Mouse (Mus musculus) MEL (cell line): Measurements from ENCODE around the gene Alyref2.

ENCODE experiments used
- CTCF ChIP-seq, 3 experiments: IDR thresholded peaks in 2 of 3; conservative IDR thresholded peaks in 1 of 3; 2 replicates each; pipeline ENCODE4 v1.5.1; 2011 to 2012; ENCODE audit warnings: low read length in 3 of 3, low read depth in 2 of 3, mild to moderate bottlenecking in 2 of 3, improper control_type of control experiment in 1 of 3, inconsistent platforms in 1 of 3, mixed read lengths in 1 of 3, moderate library complexity in 1 of 3; ENCODE audit not compliant: control insufficient read depth in 1 of 3, insufficient read depth in 1 of 3, poor library complexity in 1 of 3, severe bottlenecking in 1 of 3
- HCFC1 ChIP-seq: IDR thresholded peaks from 2 replicates; pipeline ENCODE4 v1.6.1; 2012; ENCODE audit warnings: low read depth, mild to moderate bottlenecking, inconsistent platforms, low read length, improper control_type of control experiment, moderate library complexity
- JUND ChIP-seq: IDR thresholded peaks from 2 replicates; pipeline ENCODE4 v1.6.1; 2011; ENCODE audit warnings: low read depth, mild to moderate bottlenecking, improper control_type of control experiment, low read length
- POLR2A ChIP-seq, 2 experiments: IDR thresholded peaks; 2 replicates each; pipeline ENCODE4 v1.6.1; 2011 to 2012; ENCODE audit warnings: low read length in 2 of 2, mild to moderate bottlenecking in 2 of 2, control low read depth in 1 of 2, improper control_type of control experiment in 1 of 2, low read depth in 1 of 2, moderate library complexity in 1 of 2; ENCODE audit not compliant: control insufficient read depth in 1 of 2, insufficient read depth in 1 of 2, poor library complexity in 1 of 2

GRCm38 (mm10) chr1:171473920-171474640 is 29.2 kb upstream of the Alyref2 start:
- no peak for TF ChIP-seq CTCF (IDR thresholded peaks at IDR 0.05 in 2 of 3, conservative IDR thresholded peaks at IDR 0.05 in 1 of 3; ENCODE audit: control insufficient read depth in 1 of 3, insufficient read depth in 1 of 3, low read depth in 2 of 3, low read length in 3 of 3, poor library complexity in 1 of 3, severe bottlenecking in 1 of 3)
- TF ChIP-seq POLR2A (IDR thresholded peaks at IDR 0.05; ENCODE audit: control insufficient read depth in 1 of 2, insufficient read depth in 1 of 2, low read depth in 1 of 2, low read length in 2 of 2, poor library complexity in 1 of 2) = 0 out of 4 replicates have a peak, but pooled peaks of 1 of the 2 experiments have one; percentile 27
- no peak for TF ChIP-seq HCFC1
- 0 out of 2 replicates have a peak, but pooled peaks have one; percentile 9 for TF ChIP-seq JUND
